Mouse (Mus musculus) brain, embryonic 18.5 days (tissue): ENCODE data around the gene Apbb2.

Experiments used
- DNase-seq: peaks from one replicate; pipeline ENCODE4 v3.0.0-alpha.2; 2012; ENCODE audit warnings: low read depth, low spot score

The Apbb2 gene

GRCm38 (mm10) chr5:66518411-66519006, 100.1 kb downstream of the Apbb2 start:
- DNase-seq = no peak

GRCm38 (mm10) chr5:66517503-66517902, 101.1 kb downstream of the Apbb2 start:
- no peak for DNase-seq

- no peak for DNase-seq
Measured at GRCm38 (mm10) chr5:66516311-66516710, 102.3 kb downstream of the Apbb2 start.

- DNase-seq = no peak
Measured at GRCm38 (mm10) chr5:66515271-66515670, 103.3 kb downstream of the Apbb2 start.

- DNase-seq = no peak
Measured at GRCm38 (mm10) chr5:66514659-66515058, 103.9 kb downstream of the Apbb2 start.

- no peak for DNase-seq
Measured at GRCm38 (mm10) chr5:66513412-66513811, 105.2 kb downstream of the Apbb2 start.

GRCm38 (mm10) chr5:66512519-66512918, 106.1 kb downstream of the Apbb2 start:
- DNase-seq = no peak

- DNase-seq = no peak
Measured at GRCm38 (mm10) chr5:66510716-66511115, 107.9 kb downstream of the Apbb2 start.

- no peak for DNase-seq
Measured at GRCm38 (mm10) chr5:66509151-66509550, 109.4 kb downstream of the Apbb2 start.

- DNase-seq = no peak
Measured at GRCm38 (mm10) chr5:66505578-66505977, 113.0 kb downstream of the Apbb2 start.

GRCm38 (mm10) chr5:66505071-66505470, 113.5 kb downstream of the Apbb2 start:
- no peak for DNase-seq

GRCm38 (mm10) chr5:66504434-66504747, 114.2 kb downstream of the Apbb2 start:
- DNase-seq = no peak

- DNase-seq = no peak
Measured at GRCm38 (mm10) chr5:66503557-66504433, 114.8 kb downstream of the Apbb2 start.

GRCm38 (mm10) chr5:66503033-66503432, 115.6 kb downstream of the Apbb2 start:
- DNase-seq = no peak

GRCm38 (mm10) chr5:66499621-66500020, 119.0 kb downstream of the Apbb2 start:
- DNase-seq = no peak

- DNase-seq = no peak
Measured at GRCm38 (mm10) chr5:66498140-66498539, 120.4 kb downstream of the Apbb2 start.

GRCm38 (mm10) chr5:66497479-66498087, 121.0 kb downstream of the Apbb2 start:
- DNase-seq = no peak

GRCm38 (mm10) chr5:66496881-66497360, 121.7 kb downstream of the Apbb2 start:
- DNase-seq = no peak

- no peak for DNase-seq
Measured at GRCm38 (mm10) chr5:66494651-66495050, 123.9 kb downstream of the Apbb2 start.

GRCm38 (mm10) chr5:66492563-66492960, 126.0 kb downstream of the Apbb2 start:
- no peak for DNase-seq

- no peak for DNase-seq
Measured at GRCm38 (mm10) chr5:66491907-66492562, 126.5 kb downstream of the Apbb2 start.

GRCm38 (mm10) chr5:66486028-66486427, 132.6 kb downstream of the Apbb2 start:
- DNase-seq = no peak
